Mouse (Mus musculus) stomach, postnatal 0 days (tissue): Measurements from ENCODE around the gene Dagla.

Source experiments
- CTCF ChIP-seq: IDR thresholded peaks from 2 replicates; pipeline ENCODE4 v1.5.1; 2016; ENCODE audit warnings: antibody characterized with exemption, low read depth, mild to moderate bottlenecking, moderate library complexity
- EP300 ChIP-seq: optimal IDR thresholded peaks from 2 replicates; pipeline ENCODE3; 2016; ENCODE audit warnings: antibody characterized with exemption

DNA sequence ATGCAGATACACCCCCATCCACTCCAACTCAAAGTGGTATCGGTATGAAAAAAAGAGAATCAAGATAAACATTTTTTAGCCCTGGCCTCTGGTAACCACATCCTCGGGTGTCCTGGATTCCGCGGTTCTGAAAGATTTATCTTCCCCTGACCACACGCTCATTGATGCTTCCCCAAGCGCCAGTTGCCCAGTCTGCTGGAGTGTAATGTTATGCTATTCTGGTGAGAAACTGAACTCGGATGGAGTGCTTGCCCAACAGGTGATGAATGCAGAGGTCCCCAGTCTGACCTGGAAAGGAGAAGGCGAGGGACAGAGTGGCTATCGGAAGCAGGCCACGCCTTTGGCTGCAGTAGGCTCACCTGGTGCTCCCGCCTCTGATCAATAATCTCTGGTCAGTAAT lies 3.4 kb downstream of the Dagla start:
- TF ChIP-seq CTCF (no peak), EP300 (no peak)
